Mouse (Mus musculus) MEL (cell line): ENCODE results near the gene Olfr472. TPM values are rescaled to one million over a fixed set of nuclear protein-coding genes. Genes with fewer than 3 reads are reported as not detected.

ENCODE experiments used
- DNase-seq: peaks from one replicate; pipeline ENCODE4 v3.0.0; 2011; ENCODE audit warnings: low read depth, low spot score
- H3K27ac ChIP-seq: 2 replicates; pipeline ENCODE4 v1.5.1; 2012; ENCODE audit warnings: low read depth, mild to moderate bottlenecking, control low read depth, low read length, moderate library complexity; ENCODE audit not compliant: control insufficient read depth
- H3K27me3 ChIP-seq, 2 experiments: fragments of 150-350 bp in 1 of 2; sonication (generic) in 1 of 2; 2 replicates each; pipeline ENCODE4 v1.6.1; 2012; ENCODE audit warnings: low read length in 2 of 2, mild to moderate bottlenecking in 2 of 2, improper control_type of control experiment in 1 of 2, moderate library complexity in 1 of 2; ENCODE audit not compliant: insufficient read depth in 2 of 2, control insufficient read depth in 1 of 2
- H3K36me3 ChIP-seq, 2 experiments: 2 replicates each; pipeline ENCODE4 v1.6.1; 2012 to 2014; ENCODE audit warnings: low read length in 2 of 2, improper control_type of control experiment in 1 of 2, inconsistent platforms in 1 of 2, mild to moderate bottlenecking in 1 of 2; ENCODE audit not compliant: insufficient read depth in 2 of 2, control insufficient read depth in 1 of 2
- H3K4me1 ChIP-seq, 2 experiments: fragments of 150-350 bp in 1 of 2; sonication (generic) in 1 of 2; 2 replicates each; pipeline ENCODE4 v1.6.1; 2012; ENCODE audit warnings: low read length in 2 of 2, improper control_type of control experiment in 1 of 2, mild to moderate bottlenecking in 1 of 2; ENCODE audit not compliant: insufficient read depth in 2 of 2, control insufficient read depth in 1 of 2
- H3K4me3 ChIP-seq, 2 experiments: fragments of 150-350 bp in 1 of 2; sonication (generic) in 1 of 2; 2 replicates each; pipeline ENCODE4 v1.5.1; 2012; ENCODE audit warnings: low read depth in 2 of 2, low read length in 2 of 2, mild to moderate bottlenecking in 2 of 2, moderate library complexity in 2 of 2, control low read depth in 1 of 2, improper control_type of control experiment in 1 of 2; ENCODE audit not compliant: control insufficient read depth in 1 of 2, insufficient read depth in 1 of 2
- H3K79me2 ChIP-seq: 2 replicates; pipeline ENCODE4 v1.6.1; 2012; ENCODE audit warnings: mild to moderate bottlenecking, low read length, moderate library complexity; ENCODE audit not compliant: control insufficient read depth, poor library complexity, insufficient read depth
- H3K9ac ChIP-seq: 2 replicates; pipeline ENCODE4 v1.6.1; 2012; ENCODE audit warnings: low read depth, mild to moderate bottlenecking, control low read depth, low read length, moderate library complexity; ENCODE audit not compliant: control insufficient read depth, poor library complexity, severe bottlenecking
- H3K9me3 ChIP-seq: fragments of 150-350 bp; sonication (generic); replicated peaks from 2 replicates; pipeline ENCODE4 v1.6.1; 2012; ENCODE audit warnings: mild to moderate bottlenecking, low read length, improper control_type of control experiment, moderate library complexity; ENCODE audit not compliant: insufficient read depth
- CHD2 ChIP-seq: IDR thresholded peaks from 2 replicates; pipeline ENCODE4 v1.6.1; 2011; ENCODE audit warnings: low read length, improper control_type of control experiment
- CTCF ChIP-seq, 3 experiments: IDR thresholded peaks in 2 of 3; conservative IDR thresholded peaks in 1 of 3; 2 replicates each; pipeline ENCODE4 v1.5.1; 2011 to 2012; ENCODE audit warnings: low read length in 3 of 3, low read depth in 2 of 3, mild to moderate bottlenecking in 2 of 3, improper control_type of control experiment in 1 of 3, inconsistent platforms in 1 of 3, mixed read lengths in 1 of 3, moderate library complexity in 1 of 3; ENCODE audit not compliant: control insufficient read depth in 1 of 3, insufficient read depth in 1 of 3, poor library complexity in 1 of 3, severe bottlenecking in 1 of 3
- EP300 ChIP-seq, 2 experiments: IDR thresholded peaks; 2 replicates each; pipeline ENCODE4 v1.6.1; 2011; ENCODE audit warnings: improper control_type of control experiment in 2 of 2, low read length in 2 of 2, low read depth in 1 of 2, mild to moderate bottlenecking in 1 of 2
- MAFK ChIP-seq: IDR thresholded peaks from 2 replicates; pipeline ENCODE4 v1.6.1; 2011; ENCODE audit warnings: low read depth, mild to moderate bottlenecking, low read length, improper control_type of control experiment, borderline replicate concordance
- MAZ ChIP-seq: IDR thresholded peaks from 2 replicates; pipeline ENCODE4 v1.6.1; 2012; ENCODE audit warnings: low read depth, mild to moderate bottlenecking, inconsistent platforms, low read length, improper control_type of control experiment
- POLR2A ChIP-seq, 2 experiments: IDR thresholded peaks; 2 replicates each; pipeline ENCODE4 v1.6.1; 2011 to 2012; ENCODE audit warnings: low read length in 2 of 2, mild to moderate bottlenecking in 2 of 2, control low read depth in 1 of 2, improper control_type of control experiment in 1 of 2, low read depth in 1 of 2, moderate library complexity in 1 of 2; ENCODE audit not compliant: control insufficient read depth in 1 of 2, insufficient read depth in 1 of 2, poor library complexity in 1 of 2
- POLR2AphosphoS2 ChIP-seq: IDR thresholded peaks from 2 replicates; pipeline ENCODE4 v1.6.1; 2011; ENCODE audit warnings: low read length, improper control_type of control experiment
- RAD21 ChIP-seq: IDR thresholded peaks from 2 replicates; pipeline ENCODE4 v1.6.1; 2011; ENCODE audit warnings: mild to moderate bottlenecking, low read depth, low read length, improper control_type of control experiment
- SMC3 ChIP-seq: IDR thresholded peaks from 2 replicates; pipeline ENCODE4 v1.6.1; 2011; ENCODE audit warnings: low read depth, low read length, improper control_type of control experiment
- TAL1 ChIP-seq: IDR thresholded peaks from 2 replicates; pipeline ENCODE4 v1.6.1; 2012; ENCODE audit warnings: mild to moderate bottlenecking, inconsistent platforms, low read length, moderate library complexity, mixed read lengths
- TCF12 ChIP-seq: IDR thresholded peaks from 2 replicates; pipeline ENCODE4 v1.6.1; 2014; ENCODE audit warnings: low read depth, mild to moderate bottlenecking, inconsistent platforms, low read length, improper control_type of control experiment, moderate library complexity
- UBTF ChIP-seq: IDR thresholded peaks from 2 replicates; pipeline ENCODE4 v1.6.1; 2012; ENCODE audit warnings: low read depth, mild to moderate bottlenecking, inconsistent platforms, low read length, improper control_type of control experiment, moderate library complexity, borderline replicate concordance; ENCODE audit not compliant: insufficient read depth
- USF1 ChIP-seq: IDR thresholded peaks from 2 replicates; pipeline ENCODE4 v1.6.1; 2014; ENCODE audit warnings: low read depth, mild to moderate bottlenecking, inconsistent platforms, low read length, improper control_type of control experiment, moderate library complexity
- ZNF384 ChIP-seq: IDR thresholded peaks from 2 replicates; pipeline ENCODE4 v1.6.1; 2012; ENCODE audit warnings: low read depth, mild to moderate bottlenecking, inconsistent platforms, low read length, improper control_type of control experiment
- polyA plus RNA-seq, 2 experiments: library from polyadenylated mRNA; stranded (reverse) in 1 of 2; unstranded in 1 of 2; fragments of >175 nt in 1 of 2; fragments of >200 nt in 1 of 2; gene quantifications; 2 replicates each; pipeline versions ENCODE4 v1.2.1 to v1.2.4; 2012; ENCODE audit warnings: low replicate concordance in 2 of 2, low read depth in 1 of 2; ENCODE audit not compliant: insufficient read length in 2 of 2, insufficient read depth in 1 of 2, missing spikeins in 1 of 2
- total RNA-seq: library from RNA; depleted of rRNA; stranded (reverse); fragments of 300-350 nt; gene quantifications from 2 replicates; pipeline ENCODE4 v1.2.3, GENCODE M21; 2012; rRNA removed

Gene Olfr472
- total and polyA plus RNA-seq, 3 experiments, result 0.01 TPM; not detected in 2

DNA sequence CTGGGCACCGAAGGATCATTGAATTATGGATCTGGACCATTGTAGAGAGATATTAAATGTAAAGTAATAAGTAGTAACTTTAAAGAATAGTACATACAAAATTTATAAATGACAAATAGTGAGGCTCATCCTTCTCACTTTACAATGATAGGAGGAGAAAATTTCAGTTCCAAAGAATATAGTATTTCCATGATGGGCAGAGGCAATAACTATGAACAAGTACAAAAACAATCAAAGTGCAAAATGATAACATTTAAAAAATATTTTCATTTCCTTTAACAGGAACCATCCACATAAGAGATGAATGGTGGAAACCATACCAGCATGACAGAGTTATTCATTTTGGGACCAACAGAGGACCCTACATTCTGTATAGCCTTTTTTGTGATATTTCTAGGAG, 56.6 kb downstream of the Olfr472 start, which contains the start of gene Olfr474:
Gene Olfr474, plus strand, starts transcription at position 301 of the 400 bp plus-strand sequence.
- Histone ChIP-seq H3K4me1 (no peaks in the 10 kb centered on the region), H3K9ac (no peak within 1 kb of the TSS)
- no peak for DNase-seq

More for the DNA sequence above, 56.6 kb downstream of the Olfr472 start, which contains the start of gene Olfr474:
- no peak within 1 kb of the TSS for H3K4me3 ChIP-seq
- H3K79me2 ChIP-seq, result no peaks in the 10 kb centered on the region
- H3K36me3 ChIP-seq, result no peaks in the 10 kb centered on the region
- no peaks in the 10 kb centered on the region for H3K27me3 ChIP-seq
- no peak within 1 kb of the TSS for H3K27ac ChIP-seq
- H3K9me3 ChIP-seq, result no peaks in the 10 kb centered on the region
- no peak for TF ChIP-seq RAD21
- TF ChIP-seq TAL1, result no peak
- no peak for TF ChIP-seq CHD2
- no peak for TF ChIP-seq UBTF
- TF ChIP-seq TCF12, result no peak
- no peak for TF ChIP-seq POLR2A (IDR thresholded peaks at IDR 0.05; ENCODE audit: control insufficient read depth in 1 of 2, insufficient read depth in 1 of 2, low read depth in 1 of 2, low read length in 2 of 2, poor library complexity in 1 of 2)
- TF ChIP-seq USF1, result no peak
- no peak for TF ChIP-seq EP300 (IDR thresholded peaks at IDR 0.05; ENCODE audit: low read depth in 1 of 2, low read length in 2 of 2)
- no peak for TF ChIP-seq CTCF (IDR thresholded peaks at IDR 0.05 in 2 of 3, conservative IDR thresholded peaks at IDR 0.05 in 1 of 3; ENCODE audit: control insufficient read depth in 1 of 3, insufficient read depth in 1 of 3, low read depth in 2 of 3, low read length in 3 of 3, poor library complexity in 1 of 3, severe bottlenecking in 1 of 3)
- no peak for TF ChIP-seq SMC3
- no peak for TF ChIP-seq POLR2AphosphoS2
- no peak for TF ChIP-seq ZNF384
- no peak for TF ChIP-seq MAFK
- TF ChIP-seq MAZ, result no peak

Other genes with a start within 250 kb of the Olfr472 start
- gene Cyb5r2, start 139.9 kb upstream of the Olfr472 start, total RNA-seq, result not detected in 2 replicates
- not detected for gene Cyb5r2, start 139.9 kb upstream of the Olfr472 start, polyA plus RNA-seq
- gene Ovch2, start 96.7 kb upstream of the Olfr472 start, total RNA-seq, result not detected in 2 replicates
- gene Ovch2, start 96.7 kb upstream of the Olfr472 start, polyA plus RNA-seq, result not detected
- not detected in 2 replicates for gene Olfr467, start 85.6 kb upstream of the Olfr472 start, total RNA-seq
- not detected for gene Olfr467, start 85.6 kb upstream of the Olfr472 start, polyA plus RNA-seq
- not detected in 2 replicates for gene Olfr469, start 72.4 kb upstream of the Olfr472 start, total RNA-seq
- not detected for gene Olfr469, start 72.4 kb upstream of the Olfr472 start, polyA plus RNA-seq
- gene Olfr470, start 50.4 kb upstream of the Olfr472 start, total RNA-seq, result not detected in 2 replicates
- not detected for gene Olfr470, start 50.4 kb upstream of the Olfr472 start, polyA plus RNA-seq
- gene Olfr473, start 32.5 kb downstream of the Olfr472 start, total RNA-seq, result not detected in 2 replicates
- gene Olfr473, start 32.5 kb downstream of the Olfr472 start, polyA plus RNA-seq, result not detected
- gene Olfr474, start 56.7 kb downstream of the Olfr472 start, total RNA-seq, result not detected in 2 replicates
- gene Olfr474, start 56.7 kb downstream of the Olfr472 start, polyA plus RNA-seq, result not detected
- not detected in 2 replicates for gene Olfr476, start 66.9 kb downstream of the Olfr472 start, total RNA-seq
- not detected for gene Olfr476, start 66.9 kb downstream of the Olfr472 start, polyA plus RNA-seq
- gene Olfr477, start 88.8 kb downstream of the Olfr472 start, total RNA-seq, result not detected in 2 replicates
- gene Olfr477, start 88.8 kb downstream of the Olfr472 start, polyA plus RNA-seq, result not detected
- gene Olfr478, start 136.1 kb downstream of the Olfr472 start, total RNA-seq, result not detected in 2 replicates
- not detected for gene Olfr478, start 136.1 kb downstream of the Olfr472 start, polyA plus RNA-seq
- gene Olfr479, start 152.8 kb downstream of the Olfr472 start, total RNA-seq, result not detected in 2 replicates
- not detected for gene Olfr479, start 152.8 kb downstream of the Olfr472 start, polyA plus RNA-seq
- gene Olfr480, start 169.4 kb downstream of the Olfr472 start, total RNA-seq, result not detected in 2 replicates
- gene Olfr480, start 169.4 kb downstream of the Olfr472 start, polyA plus RNA-seq, result not detected
- gene Olfr481, start 182.0 kb downstream of the Olfr472 start, total RNA-seq, result not detected in 2 replicates
- gene Olfr481, start 182.0 kb downstream of the Olfr472 start, polyA plus RNA-seq, result not detected
- gene Olfr482, start 199.7 kb downstream of the Olfr472 start, total RNA-seq, result not detected in 2 replicates
- gene Olfr482, start 199.7 kb downstream of the Olfr472 start, polyA plus RNA-seq, result not detected
- not detected in 2 replicates for gene Olfr483, start 202.9 kb downstream of the Olfr472 start, total RNA-seq
- gene Olfr483, start 202.9 kb downstream of the Olfr472 start, polyA plus RNA-seq, result not detected
- not detected in 2 replicates for gene Olfr484, start 229.5 kb downstream of the Olfr472 start, total RNA-seq
- gene Olfr484, start 229.5 kb downstream of the Olfr472 start, polyA plus RNA-seq, result not detected